Mouse (Mus musculus): Measurements from ENCODE around the gene Coa4. TPM values are rescaled to one million over a fixed set of nuclear protein-coding genes. Genes with fewer than 3 reads are reported as not detected.

The Coa4 gene
- polyA plus RNA-seq (2012; rRNA removed), result 10.4 and 14.5 TPM in 2 replicates

DNA sequence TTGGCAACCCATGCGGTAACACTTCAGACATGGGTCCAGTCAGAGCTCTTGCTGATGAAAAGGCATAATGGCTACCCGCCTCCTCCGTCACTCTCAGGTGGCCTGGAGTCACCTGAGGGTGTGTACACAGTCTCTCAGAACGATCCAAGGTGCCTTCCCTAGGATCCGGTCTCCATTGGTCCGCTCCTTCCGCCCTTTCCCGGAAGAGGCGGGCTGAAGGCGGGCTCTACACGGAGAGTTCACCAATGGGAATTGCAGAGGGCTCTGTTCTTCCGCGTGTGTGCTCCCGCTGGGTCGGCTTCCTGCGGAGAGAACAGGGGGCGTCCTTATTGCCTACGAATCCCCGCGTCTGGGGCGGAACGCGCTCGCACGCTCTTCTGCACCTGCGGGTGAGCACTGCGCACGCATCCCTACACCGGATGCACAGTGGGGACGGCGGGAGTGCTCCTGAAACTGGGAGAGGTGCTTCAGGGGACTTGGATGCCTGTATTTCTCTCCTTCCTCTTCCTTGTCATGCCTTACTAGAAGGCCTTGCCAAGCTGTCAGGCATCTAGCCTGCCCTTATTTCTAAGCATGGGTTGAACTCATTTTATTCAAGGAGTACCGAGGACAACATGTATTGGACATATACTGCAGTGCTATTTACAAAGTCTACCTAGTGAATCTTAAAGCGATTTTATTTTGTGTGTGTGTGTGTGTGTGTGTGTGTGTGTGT lies at the start of gene Coa4:
TSS of gene Coa4 (plus strand) at position 268 of the 715 bp plus-strand sequence.

GRCm38 (mm10) chr7:100493117-100493483 lies 43.8 kb upstream of the Coa4 start, which contains the start of gene Ucp2:
Gene Ucp2, plus strand, starts transcription at chr7:100493337.

DNA sequence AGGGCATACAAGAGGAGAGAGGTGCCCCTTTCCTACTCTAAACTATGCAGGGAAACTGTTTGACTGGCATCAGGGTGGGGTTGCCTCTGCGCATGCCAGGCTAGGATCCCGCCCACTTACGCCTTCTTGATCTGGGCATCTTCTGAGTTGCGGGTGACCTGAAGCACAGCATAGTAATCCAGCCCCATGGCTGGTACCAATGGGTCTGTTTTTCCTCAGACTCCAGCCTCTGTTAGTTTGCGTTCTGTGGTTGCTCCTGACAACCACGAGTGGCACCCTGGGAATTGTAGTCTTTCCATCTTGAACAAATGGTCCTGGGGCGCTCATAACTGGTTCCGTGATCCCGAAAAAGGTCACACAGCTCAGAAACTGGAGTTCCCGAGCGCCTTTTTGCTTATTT lies 22.3 kb upstream of the Coa4 start, which contains the start of gene Dnajb13:
TSS of gene Dnajb13 (minus strand) at position 388 of the 400 bp plus-strand sequence.

Other genes starting within 250 kb of the Coa4 start
- gene C2cd3, start 164.8 kb upstream of the Coa4 start, polyA plus RNA-seq (2012; rRNA removed), result 28.2 and 37.5 TPM in 2 replicates
- 84.2 and 106 TPM in 2 replicates for gene Ppme1, start 164.8 kb upstream of the Coa4 start, polyA plus RNA-seq (2012; rRNA removed)
- gene Ucp3, start 64.1 kb upstream of the Coa4 start, polyA plus RNA-seq (2012; rRNA removed), result 0.08 TPM in 1 of 2 replicates, not detected in the other
- gene Ucp2, start 43.7 kb upstream of the Coa4 start, polyA plus RNA-seq (2012; rRNA removed), result 41.1 and 93.0 TPM in 2 replicates
- gene Dnajb13, start 22.1 kb upstream of the Coa4 start, polyA plus RNA-seq (2012; rRNA removed), result 0.52 and 1.0 TPM in 2 replicates
- 71.6 and 97.6 TPM in 2 replicates for gene Rab6a, start 70.3 kb downstream of the Coa4 start, polyA plus RNA-seq (2012; rRNA removed)
- gene Mrpl48, start 71.2 kb downstream of the Coa4 start, polyA plus RNA-seq (2012; rRNA removed), result 30.7 and 39.2 TPM in 2 replicates
- gene Plekhb1, start 125.3 kb downstream of the Coa4 start, polyA plus RNA-seq (2012; rRNA removed), result 3.6 and 5.6 TPM in 2 replicates
- gene Fam168a, start 169.6 kb downstream of the Coa4 start, polyA plus RNA-seq (2012; rRNA removed), result 26.1 and 47.0 TPM in 2 replicates

Measured in central nervous system, embryonic 11.5 days (tissue).